Mouse (Mus musculus) cerebral cortex, adult 2 months (tissue): ENCODE results near the gene Mga.

Experiments used
- WGBS: fragments of 180-500 bp; shearing (Covaris S2); methylation state at CpG from one replicate; pipeline ENCODE4 v1.1.7; 2018; 5-methylcytosine and 5-hydroxymethylcytosine counted together

The Mga gene

DNA sequence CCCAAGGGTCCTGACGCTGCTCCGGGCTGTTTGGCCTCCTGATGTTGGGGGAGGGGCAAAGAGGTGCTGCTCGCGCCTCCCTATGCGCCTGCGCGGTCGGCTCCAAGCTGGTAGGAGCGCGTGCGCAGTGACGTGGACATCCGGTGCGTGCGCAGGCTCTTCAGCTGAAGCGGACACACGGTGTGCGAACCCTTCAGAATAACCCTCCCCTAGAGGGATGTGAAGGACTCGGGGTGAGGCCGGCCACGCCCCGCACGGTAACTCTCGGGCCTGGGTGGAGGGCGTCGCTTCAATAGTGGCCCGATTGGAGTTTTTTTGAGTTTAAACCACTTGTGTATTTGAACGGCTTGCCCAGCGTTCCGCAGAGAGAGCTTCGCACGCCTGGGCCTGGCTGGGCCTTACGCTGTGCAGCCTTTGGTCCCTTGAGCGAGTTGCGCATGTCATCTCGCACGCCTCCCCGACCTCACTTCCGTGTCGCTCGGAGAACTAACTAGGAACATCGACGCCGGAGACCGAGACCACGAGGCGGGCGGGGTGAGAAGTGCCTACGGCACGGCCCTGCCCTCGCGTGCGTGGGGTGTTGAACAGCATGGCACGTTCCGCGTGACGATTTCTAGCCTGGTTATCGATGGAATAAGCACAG lies at the start of gene Mga:
Gene Mga (plus strand): TSS at position 139 of the 643 bp plus-strand sequence.
- under 1% methylated on average over 58 of the region's 58 CpGs for WGBS

DNA sequence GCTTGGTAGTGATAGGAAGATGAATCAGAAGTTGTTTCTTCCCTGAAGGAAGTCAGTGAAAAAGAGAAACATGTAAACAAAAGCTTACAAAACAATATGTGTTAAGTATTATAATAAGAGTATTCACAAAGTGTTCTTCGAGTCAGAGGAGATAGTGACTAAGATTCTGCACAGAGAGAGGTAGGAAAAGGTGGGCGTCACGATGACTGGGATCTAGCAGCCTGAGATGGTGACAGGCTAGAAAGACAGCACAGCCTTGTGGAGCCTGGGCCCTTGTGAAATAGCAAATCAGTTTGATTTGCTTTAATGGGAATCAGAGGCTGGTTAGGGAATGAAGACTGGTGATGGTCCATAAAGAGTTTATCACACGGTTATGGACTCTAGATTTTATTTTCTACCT lies 43.2 kb upstream of the Mga start:
- 63% methylated on average over 4 of the region's 4 CpGs for WGBS

DNA sequence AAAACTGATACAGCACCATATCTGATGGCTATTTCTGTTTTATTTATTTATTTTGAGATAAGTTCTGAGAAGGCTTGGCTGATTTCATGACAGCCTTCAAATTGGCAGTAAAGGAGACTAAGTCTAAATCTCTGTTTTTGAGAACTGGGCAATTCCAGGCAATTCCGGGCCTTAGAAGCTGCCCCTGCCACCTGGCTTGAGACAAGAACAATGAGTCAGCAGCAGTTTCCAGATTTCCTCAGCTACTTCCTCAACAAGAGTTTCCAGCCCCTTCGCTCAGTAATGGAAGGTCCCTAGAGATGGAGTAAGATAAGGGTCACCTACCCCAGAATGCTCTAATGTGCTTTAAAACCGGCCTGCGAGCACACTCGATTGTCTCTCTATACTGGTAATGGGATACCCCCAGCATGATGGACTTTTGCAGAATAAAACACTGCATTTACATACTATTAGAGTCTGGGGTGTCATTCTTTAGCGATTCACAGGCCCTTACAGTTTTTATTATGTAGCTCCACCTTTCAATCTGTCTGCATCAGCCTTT lies 41.6 kb upstream of the Mga start:
- 74% methylated on average over 6 of the region's 6 CpGs for whole genome bisulfite sequencing

DNA sequence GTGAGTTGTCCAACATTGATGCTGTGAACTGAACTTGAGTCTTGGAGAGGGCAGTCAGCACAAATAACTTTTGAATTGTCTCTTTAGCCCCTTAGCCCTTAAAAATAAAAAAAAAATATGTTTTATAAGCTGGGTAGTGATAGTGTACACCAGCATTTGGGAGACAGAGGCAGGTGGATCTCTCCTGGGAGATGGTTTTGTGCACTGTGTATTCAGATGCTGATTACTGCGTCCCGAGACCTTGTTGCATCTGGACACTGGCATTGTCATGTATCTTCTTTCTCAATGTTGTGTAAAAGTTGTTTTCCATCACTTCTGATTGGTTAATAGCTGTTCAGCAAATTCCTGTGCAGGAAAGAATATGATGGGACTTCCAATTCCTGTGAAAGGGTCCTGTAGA lies 39.7 kb upstream of the Mga start:
- 91% methylated on average over 2 of the region's 2 CpGs for WGBS

GRCm38 (mm10) chr2:119864484-119864883 lies 32.5 kb upstream of the Mga start:
- WGBS = 48% methylated on average over 4 of the region's 4 CpGs

GRCm38 (mm10) chr2:119872371-119873104 lies 24.5 kb upstream of the Mga start:
- under 1% methylated on average over 73 of the region's 73 CpGs for WGBS

- WGBS = under 1% methylated on average over 39 of the region's 39 CpGs
Measured at GRCm38 (mm10) chr2:119873105-119873464, 23.9 kb upstream of the Mga start.

DNA sequence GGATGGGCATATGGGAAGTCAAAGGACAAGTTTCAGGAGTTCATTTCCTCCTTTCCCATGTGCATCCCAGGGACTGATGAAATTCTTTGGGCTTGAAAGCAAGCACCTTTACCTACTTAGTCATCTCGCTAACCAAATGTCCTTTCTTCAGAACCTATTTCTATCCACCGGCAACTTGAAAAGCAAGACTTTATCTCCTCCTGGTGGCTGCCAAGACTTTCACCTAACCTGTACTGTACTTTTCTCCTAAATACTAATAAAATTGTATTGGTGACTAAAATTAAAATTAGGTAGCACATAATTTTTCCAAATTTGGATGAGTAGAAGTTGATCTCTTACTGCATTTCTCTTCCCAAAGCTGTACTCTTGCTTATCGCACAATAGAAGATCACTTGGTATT lies 9.8 kb upstream of the Mga start:
- WGBS = 86% methylated on average over 3 of the region's 3 CpGs

DNA sequence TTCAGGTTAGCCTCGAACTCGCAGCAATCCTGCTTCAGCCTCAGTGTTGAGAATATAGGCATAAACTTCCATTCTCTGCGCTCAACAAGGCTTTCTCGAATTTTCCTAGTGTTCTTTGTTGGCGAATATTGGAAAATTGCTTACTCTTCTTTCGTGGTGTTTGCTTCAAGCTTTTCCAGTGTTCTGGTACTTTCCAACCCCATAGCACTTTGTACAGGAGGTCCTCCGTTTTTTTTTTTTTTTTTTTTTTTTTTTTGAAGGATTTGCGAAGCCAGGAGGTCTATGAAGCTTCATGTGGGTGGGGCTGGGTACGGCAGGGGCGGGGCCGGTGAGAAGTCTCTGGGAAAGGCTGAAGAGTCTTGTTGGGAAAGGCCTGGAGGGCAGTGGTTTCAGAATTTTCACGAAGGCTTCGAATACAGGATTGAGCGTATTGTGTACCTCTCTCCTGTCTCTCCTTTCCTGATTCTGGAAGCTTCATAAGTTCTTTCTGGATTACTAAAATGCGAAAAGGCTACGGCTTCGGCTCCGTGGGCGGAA lies 407 bp upstream of the Mga start:
- 18% methylated on average over 19 of the region's 19 CpGs for WGBS

DNA sequence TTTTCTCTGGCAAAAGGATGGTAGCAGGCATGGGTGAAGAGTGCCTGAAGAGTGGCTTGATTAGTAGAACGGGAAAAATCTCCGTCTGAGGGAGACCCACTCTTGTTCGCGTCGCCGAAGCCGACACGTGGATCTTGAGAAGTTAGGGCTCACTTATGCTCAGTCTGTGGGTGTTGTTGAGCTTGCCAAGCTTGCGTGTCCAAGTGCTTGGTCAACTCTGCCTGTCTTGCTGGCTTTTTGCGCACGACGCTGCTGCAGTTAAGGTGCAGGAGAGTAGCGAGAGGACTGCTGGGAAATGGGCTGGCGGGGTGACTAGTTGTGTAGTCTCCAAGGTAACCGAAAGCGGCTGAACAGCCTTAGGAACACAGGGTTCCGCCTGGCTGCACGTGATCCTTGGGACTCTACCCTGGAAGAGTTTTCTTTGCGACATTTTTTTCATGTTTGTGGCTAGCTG lies 1.1 kb downstream of the Mga start:
- WGBS = 8% methylated on average over 19 of the region's 19 CpGs

DNA sequence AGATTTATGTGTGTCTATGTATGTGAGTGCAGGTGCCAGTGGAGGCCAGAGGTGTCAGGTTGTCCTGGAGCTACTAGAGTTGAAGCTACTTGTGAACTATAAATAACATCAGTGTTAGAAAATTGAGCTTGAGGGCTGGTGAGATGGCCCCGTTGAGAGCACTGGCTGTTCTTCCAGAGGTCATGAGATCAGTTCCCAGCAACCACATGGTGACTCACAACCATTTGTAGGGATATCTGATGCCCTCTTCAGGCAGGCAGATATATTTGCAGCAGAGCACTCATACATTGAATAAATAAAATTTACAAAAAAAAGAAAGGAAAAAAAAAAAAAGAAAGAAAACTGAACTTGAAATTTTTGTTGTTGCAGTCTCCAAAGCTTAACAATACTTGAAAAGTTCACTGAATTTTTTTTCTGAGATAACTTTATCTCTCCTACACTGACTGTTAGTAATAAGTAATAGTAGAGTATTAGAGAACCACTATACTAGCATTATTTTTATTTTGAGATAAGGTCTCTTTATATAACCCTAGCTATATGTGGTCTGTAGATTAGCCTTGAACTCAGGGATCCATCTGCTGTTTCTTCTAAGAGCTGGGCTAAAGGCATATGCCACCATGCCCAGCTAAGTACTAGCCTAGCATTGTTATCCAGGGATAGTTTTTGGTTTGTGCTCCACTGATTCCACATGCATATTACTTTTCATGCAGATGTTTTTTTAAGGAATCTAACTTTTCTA lies 20.8 kb downstream of the Mga start:
- WGBS = 89% methylated on average over 1 of the region's 1 CpGs

DNA sequence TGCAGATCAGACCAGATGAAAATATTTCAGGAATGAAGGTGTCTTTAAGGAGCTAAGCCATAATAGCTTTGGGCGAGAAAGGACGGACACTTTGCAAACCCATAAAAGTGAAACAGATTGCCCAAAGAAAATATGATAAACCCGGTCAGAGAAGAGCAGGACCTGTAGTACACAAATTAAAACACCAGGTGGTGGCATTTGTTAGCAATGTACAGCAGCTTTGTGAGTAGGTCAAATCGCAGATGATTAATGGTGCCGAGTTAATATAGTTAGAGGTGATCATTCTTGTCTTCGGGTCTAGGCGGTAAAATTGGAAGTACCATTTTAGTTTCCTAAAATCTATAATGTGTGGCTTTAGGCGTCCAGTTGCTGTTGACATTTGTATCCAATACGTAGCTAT lies 73.5 kb downstream of the Mga start:
- WGBS = 39% methylated on average over 9 of the region's 9 CpGs

GRCm38 (mm10) chr2:119971316-119971715 lies 74.3 kb downstream of the Mga start:
- WGBS = 74% methylated on average over 3 of the region's 3 CpGs

DNA sequence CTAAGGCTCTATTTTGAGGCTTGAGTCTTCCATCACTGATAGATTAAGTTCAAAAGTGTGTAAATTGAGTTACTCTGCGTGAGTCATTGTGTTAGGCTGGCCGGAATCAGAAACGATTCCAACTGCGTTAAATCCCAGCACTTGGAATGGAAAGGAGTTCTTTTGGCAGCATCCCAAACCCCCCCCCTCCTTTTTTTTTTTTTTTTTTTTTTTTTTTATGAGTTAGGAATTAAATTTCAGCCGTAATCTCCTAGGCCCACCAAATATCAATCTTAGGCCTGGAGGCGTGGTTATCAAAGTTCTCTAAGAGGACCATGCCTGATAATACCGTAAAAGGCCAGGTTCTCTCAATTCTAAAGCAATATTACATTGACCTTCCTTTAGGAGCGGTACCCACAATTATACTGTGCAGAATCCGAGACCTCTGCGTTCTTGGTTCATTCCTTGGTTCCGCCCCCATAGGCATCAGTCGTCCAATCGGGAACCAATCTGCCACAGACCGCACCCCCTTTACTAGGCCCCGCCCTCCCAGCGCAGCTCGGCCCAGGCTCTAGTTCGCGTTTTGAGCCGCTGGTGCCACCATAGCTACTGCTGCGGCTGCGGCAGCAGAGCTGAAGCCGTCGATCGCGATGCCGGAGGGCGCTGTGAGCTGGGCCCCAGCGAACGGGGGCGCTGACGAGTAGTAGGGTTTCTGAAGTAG lies 75.0 kb downstream of the Mga start:
- WGBS = under 1% methylated on average over 32 of the region's 32 CpGs

- under 1% methylated on average over 19 of the region's 19 CpGs for WGBS
Measured at GRCm38 (mm10) chr2:119972537-119972879, 75.5 kb downstream of the Mga start, which contains the start of gene Mapkbp1. Gene Mapkbp1, plus strand, starts transcription at chr2:119972699.

DNA sequence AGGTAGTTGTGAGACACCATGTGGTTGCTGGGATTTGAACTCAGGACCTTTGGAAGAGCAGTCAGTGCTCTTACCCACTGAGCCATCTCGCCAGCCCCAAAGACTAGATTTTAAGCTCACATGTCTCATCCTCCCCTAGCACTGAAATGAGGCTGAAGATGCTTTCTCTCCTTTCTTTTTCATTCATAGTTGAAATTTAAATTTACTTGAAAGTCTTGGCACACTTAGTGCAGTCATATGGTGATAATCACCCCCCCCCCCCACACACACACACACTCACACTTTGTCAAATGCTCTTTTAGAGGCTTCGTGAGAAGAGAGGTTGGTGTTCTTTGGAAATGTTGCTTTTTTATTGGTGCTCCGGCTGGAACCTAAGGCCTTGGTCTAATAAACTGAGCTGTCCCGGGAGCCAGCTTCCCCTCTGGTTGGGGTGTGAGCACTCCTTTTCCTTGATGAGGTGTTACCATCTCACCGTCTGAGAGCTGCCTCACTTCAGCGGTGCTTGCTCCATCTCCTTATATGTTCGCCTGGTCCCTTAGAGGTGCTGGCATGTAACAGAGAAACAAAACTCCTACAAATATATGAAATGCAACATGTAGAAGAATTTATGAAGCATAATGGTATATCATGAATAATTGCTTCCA lies 83.4 kb downstream of the Mga start:
- 52% methylated on average over 7 of the region's 7 CpGs for WGBS

DNA sequence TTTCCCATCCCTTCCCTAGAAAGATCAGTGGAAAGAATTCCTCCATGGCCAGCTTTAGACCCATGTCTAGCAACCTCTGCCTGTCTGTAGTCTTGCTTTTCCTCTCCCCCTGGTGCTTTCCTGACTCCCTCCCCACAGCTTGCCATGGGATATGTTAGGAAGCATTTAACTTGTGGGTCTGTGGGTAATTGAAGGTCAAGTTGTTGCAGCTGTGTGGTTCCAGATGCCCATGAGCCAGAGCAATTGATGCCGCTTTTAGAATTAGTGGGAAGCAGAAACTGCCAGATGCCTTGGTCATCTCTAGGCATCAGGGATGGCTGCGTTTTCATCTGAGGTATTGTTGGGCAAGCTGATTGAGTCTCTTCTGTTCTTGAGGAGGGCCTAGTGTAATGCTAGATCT lies 84.6 kb downstream of the Mga start:
- WGBS = 80% methylated on average over 2 of the region's 2 CpGs

DNA sequence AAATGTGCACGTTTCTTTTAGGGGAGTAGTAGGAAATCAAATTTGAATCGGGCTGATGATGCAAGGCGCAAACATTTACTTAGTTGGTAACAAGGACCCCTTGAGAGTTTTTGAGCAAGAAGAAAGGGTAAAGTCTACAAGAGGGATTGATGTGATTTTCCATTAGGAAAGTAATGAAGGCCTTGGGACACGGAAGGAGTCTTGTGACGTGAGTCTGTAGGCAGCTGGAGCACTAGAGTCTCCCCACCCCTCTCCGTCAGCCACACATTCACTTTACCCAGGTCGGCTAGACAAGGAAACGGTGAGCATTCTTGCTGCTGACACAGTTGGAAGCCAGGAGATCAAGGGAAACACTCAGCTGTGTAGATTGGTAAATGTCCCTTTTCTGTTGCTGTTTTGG lies 88.8 kb downstream of the Mga start:
- WGBS = 76% methylated on average over 8 of the region's 8 CpGs

- 88% methylated on average over 6 of the region's 6 CpGs for WGBS
Measured at GRCm38 (mm10) chr2:119986369-119986768, 89.3 kb downstream of the Mga start.

GRCm38 (mm10) chr2:119987441-119987840 lies 90.4 kb downstream of the Mga start:
- 83% methylated on average over 2 of the region's 2 CpGs for WGBS

GRCm38 (mm10) chr2:119988952-119989351 lies 91.9 kb downstream of the Mga start:
- WGBS = 62% methylated on average over 4 of the region's 4 CpGs
